10 mouse cellular contexts compared by ENCODE assay signal in the genomic region with DNA sequence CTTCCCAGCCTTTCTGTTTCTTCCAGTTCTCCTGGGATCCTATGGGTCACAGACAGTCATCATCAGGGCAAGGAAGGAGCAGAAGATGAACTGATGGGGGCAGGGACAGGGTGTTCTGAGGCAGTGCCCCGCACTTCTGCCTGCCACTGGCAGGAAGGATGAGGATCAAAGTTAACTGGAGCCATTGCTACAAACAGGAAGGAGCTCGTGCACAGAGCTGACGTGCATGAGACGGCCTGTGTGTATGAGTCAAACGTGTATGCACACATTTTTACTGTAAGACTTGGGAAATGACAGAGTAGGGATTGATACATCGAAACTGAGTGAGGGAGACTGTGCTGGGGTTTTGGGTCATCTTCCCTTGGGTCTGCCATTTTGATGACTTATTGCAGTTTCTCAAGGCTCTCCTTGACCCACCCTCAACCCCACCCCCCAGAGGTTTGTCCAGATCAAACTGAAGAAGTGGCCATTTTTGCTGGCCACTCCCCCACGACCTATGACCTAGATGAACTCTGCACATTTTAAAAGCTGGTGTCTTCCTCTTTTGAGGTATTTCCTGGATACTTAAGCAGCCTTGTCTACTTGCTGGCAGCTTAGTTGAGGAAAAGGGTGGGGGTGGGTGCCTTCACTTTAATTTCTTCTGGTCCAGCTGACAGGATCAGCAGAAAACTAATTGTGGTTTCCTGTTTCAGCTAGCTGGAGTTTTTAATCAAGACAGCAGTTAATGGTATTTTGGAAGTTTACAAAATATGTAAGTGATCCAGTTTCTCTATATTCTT.
DNase-seq lines count a peak whose midpoint lies in the region; ATAC-seq and TF ChIP-seq lines count a peak whose summit lies in the region.
"Had no signal": no experiment of that assay in that cellular context is flagged by ENCODE, and none has a peak within 500 bp of the region (broad histone marks: within the 10 kb centered on the region; RNA-seq: fewer than 3 reads in every experiment).

No protein-coding gene starts in this region.

- DNase-seq in CH12.LX (ENCODE audit: extremely low read depth), result no peak
- DNase-seq in liver, result peak; percentile 8
- no peak for DNase-seq in adrenal gland, postnatal 10 days
- DNase-seq in forebrain, embryonic 10.5 days (ENCODE audit: extremely low spot score, low spot score), result no peak
- no peak for DNase-seq in cerebellum, adult 9-11 months
- DNase-seq: cerebellum, adult 9-10 months had no signal

- peak; percentile 56 for ATAC-seq in megakaryocyte progenitor cell, adult 5-6 weeks (replicated peaks; ENCODE audit: poor library complexity)
- ATAC-seq in midbrain, embryonic 16.5 days, result no peak

- no peak for TF ChIP-seq EP300 in CH12.LX (IDR thresholded peaks at IDR 0.05; ENCODE audit: low read length)

- no peak for TF ChIP-seq CTCF in CH12.LX (conservative IDR thresholded peaks at IDR 0.05 in 1 of 2, IDR thresholded peaks at IDR 0.05 in 1 of 2; ENCODE audit: low read depth in 2 of 2, low read length in 2 of 2)

- no peak overlapping the region for H3K4me2 ChIP-seq in CH12.LX (ENCODE audit: insufficient read depth, low read depth, poor library complexity, severe bottlenecking)
- H3K4me2 ChIP-seq in midbrain, embryonic 16.5 days (ENCODE audit: low read length), result no peak overlapping the region
- H3K4me2 ChIP-seq: limb, embryonic 13.5 days had no signal

- TF ChIP-seq POLR2A in CH12.LX (IDR thresholded peaks at IDR 0.05; ENCODE audit: low read depth, low read length), result no peak

- no peaks in the 10 kb centered on the region for H3K27me3 ChIP-seq in CH12.LX (replicated peaks)
- H3K27me3 ChIP-seq in midbrain, embryonic 16.5 days (ENCODE audit: control insufficient read depth, insufficient read depth, low read depth, low read length), result no peaks in the 10 kb centered on the region
- no peaks in the 10 kb centered on the region for H3K27me3 ChIP-seq in forebrain, embryonic 10.5 days (ENCODE audit: poor library complexity, severe bottlenecking)
- H3K27me3 ChIP-seq: limb, embryonic 13.5 days had no signal

- H3K4me3 ChIP-seq in CH12.LX (replicated peaks in 1 of 3; ENCODE audit: low read depth in 2 of 3, low read length in 2 of 3, poor library complexity in 1 of 3), result no peak overlapping the region
- H3K4me3 ChIP-seq in brown adipose tissue, adult 24 weeks (ENCODE audit: insufficient read depth, low read depth, low read length), result no peak overlapping the region
- no peak overlapping the region for H3K4me3 ChIP-seq in midbrain, embryonic 16.5 days (ENCODE audit: low read depth, low read length)
- no peak overlapping the region for H3K4me3 ChIP-seq in forebrain, embryonic 10.5 days
- H3K4me3 ChIP-seq: limb, embryonic 13.5 days had no signal

- in situ Hi-C loops in CH12.LX (cut with MboI; ENCODE audit: low pct_ligation_motif_present, low pct_unique_long_range_greater_than_20kb, low sequenced_read_pairs), result no loop called here

- H3K36me3 ChIP-seq in CH12.LX (replicated peaks in 1 of 2; ENCODE audit: control insufficient read depth in 1 of 2, insufficient read depth in 1 of 2, low read length in 1 of 2), result no peaks in the 10 kb centered on the region
- no peaks in the 10 kb centered on the region for H3K36me3 ChIP-seq in midbrain, embryonic 16.5 days (ENCODE audit: control insufficient read depth, insufficient read depth, low read length)
- no peaks in the 10 kb centered on the region for H3K36me3 ChIP-seq in forebrain, embryonic 10.5 days (replicated peaks)
- H3K36me3 ChIP-seq: limb, embryonic 13.5 days had no signal

- no peak overlapping the region for H3K27ac ChIP-seq in CH12.LX (ENCODE audit: insufficient read depth, low read depth)
- H3K27ac ChIP-seq in brown adipose tissue, adult 24 weeks (replicated peaks; ENCODE audit: low read depth, low read length), result peak overlapping the region; percentile 59; the same call in 1 of the 2 replicates
- no peak overlapping the region for H3K27ac ChIP-seq in midbrain, embryonic 16.5 days (ENCODE audit: low read length)
- H3K27ac ChIP-seq in forebrain, embryonic 10.5 days, result no peak overlapping the region
- H3K27ac ChIP-seq: limb, embryonic 13.5 days had no signal

- dilution Hi-C loops in CH12.LX (cut with MboI; ENCODE audit: extremely low pct_ligation_motif_present, extremely low pct_unique_long_range_greater_than_20kb, low sequenced_read_pairs), result no loop called here

- H3K4me1 ChIP-seq in CH12.LX (ENCODE audit: control insufficient read depth in 1 of 2, insufficient read depth in 2 of 2), result peaks cover 7 to 16% of the 10 kb centered on the region in 2 experiments; a peak in 3 of 4 replicates
- H3K4me1 ChIP-seq in brown adipose tissue, adult 24 weeks (ENCODE audit: control insufficient read depth, insufficient read depth, insufficient read length, low read length), result peaks cover 16% of the 10 kb centered on the region
- no peaks in the 10 kb centered on the region for H3K4me1 ChIP-seq in midbrain, embryonic 16.5 days (ENCODE audit: control insufficient read depth, insufficient read depth, low read length)
- peaks cover 17% of the 10 kb centered on the region for H3K4me1 ChIP-seq in forebrain, embryonic 10.5 days
- H3K4me1 ChIP-seq: limb, embryonic 13.5 days had no signal

- H3K79me2 ChIP-seq in CH12.LX (replicated peaks; ENCODE audit: control insufficient read depth, extremely low read depth, insufficient read depth, poor library complexity, severe bottlenecking), result no peaks in the 10 kb centered on the region

- no peak overlapping the region for H3K9ac ChIP-seq in CH12.LX (ENCODE audit: insufficient read depth, low read depth)
- no peak overlapping the region for H3K9ac ChIP-seq in midbrain, embryonic 16.5 days (ENCODE audit: low read depth, low read length)
- H3K9ac ChIP-seq: limb, embryonic 13.5 days had no signal

- TF ChIP-seq RAD21 in CH12.LX (IDR thresholded peaks at IDR 0.05; ENCODE audit: low read depth, low read length), result no peak

- no peaks in the 10 kb centered on the region for H3K9me3 ChIP-seq in CH12.LX (replicated peaks; ENCODE audit: low read length)
- no peaks in the 10 kb centered on the region for H3K9me3 ChIP-seq in midbrain, embryonic 16.5 days (replicated peaks; ENCODE audit: control insufficient read depth, low read length, poor library complexity, severe bottlenecking)
- H3K9me3 ChIP-seq in forebrain, embryonic 10.5 days, result no peaks in the 10 kb centered on the region
- H3K9me3 ChIP-seq: limb, embryonic 13.5 days had no signal

- 86% methylated on average over 7 of the region's 7 CpGs for WGBS in midbrain, embryonic 16.5 days
- 79% methylated on average over 7 of the region's 7 CpGs for WGBS in forebrain, embryonic 10.5 days

TF ChIP-seq in CH12.LX, 34 proteins besides CTCF, POLR2A, EP300 and RAD21:
- TF ChIP-seq ZNF384 (IDR thresholded peaks at IDR 0.05; ENCODE audit: low read depth, low read length) (no peak), BHLHE40 (IDR thresholded peaks at IDR 0.05; ENCODE audit: low read depth, low read length) (0 out of 2 replicates have a peak, but pooled peaks have one; percentile 27), MAFK (IDR thresholded peaks at IDR 0.05; ENCODE audit: insufficient replicate concordance, low read length) (no peak)
